Mouse (Mus musculus): ENCODE data around the gene Gm3476. TPM values are rescaled to one million over a fixed set of nuclear protein-coding genes. Genes with fewer than 3 reads are reported as not detected.

The Gm3476 gene
- polyA plus RNA-seq, 1 experiment from 2014 or later = not detected

Other genes starting within 250 kb of the Gm3476 start
- not detected in 2 replicates for gene Gm8237, start 245.4 kb downstream of the Gm3476 start, polyA plus RNA-seq (2014; fragmentation: Nextera tagmentation; extraction: Ambion mirVana)
- 0.16 and 0.20 TPM in 2 replicates for gene Gm3248, start 164.1 kb downstream of the Gm3476 start, polyA plus RNA-seq (2014; fragmentation: Nextera tagmentation; extraction: Ambion mirVana)
- not detected in 2 replicates for gene Gm3453, start 146.7 kb downstream of the Gm3476 start, polyA plus RNA-seq (2014; fragmentation: Nextera tagmentation; extraction: Ambion mirVana)
- gene Gm6337, start 67.5 kb downstream of the Gm3476 start, polyA plus RNA-seq (2014; fragmentation: Nextera tagmentation; extraction: Ambion mirVana) = not detected in 2 replicates
- 0.55 and 0.72 TPM in 2 replicates for gene Gm8206, start 31.9 kb downstream of the Gm3476 start, polyA plus RNA-seq (2014; fragmentation: Nextera tagmentation; extraction: Ambion mirVana)
- 2.9 and 3.2 TPM in 2 replicates for gene Gm3468, start 17.1 kb downstream of the Gm3476 start, polyA plus RNA-seq (2014; fragmentation: Nextera tagmentation; extraction: Ambion mirVana)
- not detected in 2 replicates for gene Gm21560, start 93.5 kb upstream of the Gm3476 start, polyA plus RNA-seq (2014; fragmentation: Nextera tagmentation; extraction: Ambion mirVana)
- 1.1 and 1.4 TPM in 2 replicates for gene Gm3411, start 161.4 kb upstream of the Gm3476 start, polyA plus RNA-seq (2014; fragmentation: Nextera tagmentation; extraction: Ambion mirVana)
- not detected in 2 replicates for gene Gm21103, start 179.0 kb upstream of the Gm3476 start, polyA plus RNA-seq (2014; fragmentation: Nextera tagmentation; extraction: Ambion mirVana)
- not detected in 2 replicates for gene Gm3618, start 217.9 kb upstream of the Gm3476 start, polyA plus RNA-seq (2014; fragmentation: Nextera tagmentation; extraction: Ambion mirVana)